Mouse (Mus musculus): ENCODE results near the gene Shank3. TPM values are rescaled to one million over a fixed set of nuclear protein-coding genes. Genes with fewer than 3 reads are reported as not detected.

Shank3 gene
- polyA plus RNA-seq, 1 experiment: 8.2 TPM

GRCm38 (mm10) chr15:89607480-89607879, 108.1 kb downstream of the Shank3 start:
- no peak for TF ChIP-seq GATA1 (IDR thresholded peaks at IDR 0.05; ENCODE audit: low read length)

- no peak for TF ChIP-seq GATA1 (IDR thresholded peaks at IDR 0.05; ENCODE audit: low read length)
Observed at GRCm38 (mm10) chr15:89607888-89608287, 108.5 kb downstream of the Shank3 start.

Other genes starting within 250 kb of the Shank3 start
- gene Sbf1, start 184.3 kb upstream of the Shank3 start, polyA plus RNA-seq (2012): 140 and 169 TPM in 2 replicates
- not detected in 2 replicates for gene Adm2, start 176.9 kb upstream of the Shank3 start, polyA plus RNA-seq (2012)
- not detected in 2 replicates for gene Miox, start 165.2 kb upstream of the Shank3 start, polyA plus RNA-seq (2012)
- 112 and 120 TPM in 2 replicates for gene Lmf2, start 144.0 kb upstream of the Shank3 start, polyA plus RNA-seq (2012)
- gene Ncaph2, start 143.9 kb upstream of the Shank3 start, polyA plus RNA-seq (2012): 87.9 and 95.5 TPM in 2 replicates
- 83.8 and 92.0 TPM in 2 replicates for gene Sco2, start 125.8 kb upstream of the Shank3 start, polyA plus RNA-seq (2012)
- 0.69 and 1.4 TPM in 2 replicates for gene Tymp, start 122.6 kb upstream of the Shank3 start, polyA plus RNA-seq (2012)
- not detected in 2 replicates for gene Odf3b, start 120.3 kb upstream of the Shank3 start, polyA plus RNA-seq (2012)
- not detected in 2 replicates for gene Klhdc7b, start 114.7 kb upstream of the Shank3 start, polyA plus RNA-seq (2012)
- not detected in 2 replicates for gene Syce3, start 89.1 kb upstream of the Shank3 start, polyA plus RNA-seq (2012)
- gene Cpt1b, start 73.8 kb upstream of the Shank3 start, polyA plus RNA-seq (2012): 0.41 and 0.71 TPM in 2 replicates
- gene C730034F03Rik, start 70.0 kb upstream of the Shank3 start, polyA plus RNA-seq (2012): 0.05 and 0.09 TPM in 2 replicates
- gene Gm44502, start 69.9 kb upstream of the Shank3 start, polyA plus RNA-seq (2012): 0.45 and 1.3 TPM in 2 replicates
- 60.6 and 103 TPM in 2 replicates for gene Chkb, start 69.7 kb upstream of the Shank3 start, polyA plus RNA-seq (2012)
- gene Mapk8ip2, start 45.7 kb upstream of the Shank3 start, polyA plus RNA-seq (2012): not detected in 2 replicates
- 57.4 and 62.9 TPM in 2 replicates for gene Arsa, start 22.2 kb upstream of the Shank3 start, polyA plus RNA-seq (2012)
- gene Acr, start 68.7 kb downstream of the Shank3 start, polyA plus RNA-seq (2012): not detected in 2 replicates
- 9.2 and 12.9 TPM in 2 replicates for gene Rabl2, start 92.3 kb downstream of the Shank3 start, polyA plus RNA-seq (2012)

All from G1E-ER4 (cell line).